Mouse (Mus musculus): Measurements from ENCODE around the gene Pcsk5. TPM values are rescaled to one million over a fixed set of nuclear protein-coding genes. Genes with fewer than 3 reads are reported as not detected.

The Pcsk5 gene
- total and polyA plus RNA-seq, 2 experiments: 4.2 to 9.9 TPM

DNA sequence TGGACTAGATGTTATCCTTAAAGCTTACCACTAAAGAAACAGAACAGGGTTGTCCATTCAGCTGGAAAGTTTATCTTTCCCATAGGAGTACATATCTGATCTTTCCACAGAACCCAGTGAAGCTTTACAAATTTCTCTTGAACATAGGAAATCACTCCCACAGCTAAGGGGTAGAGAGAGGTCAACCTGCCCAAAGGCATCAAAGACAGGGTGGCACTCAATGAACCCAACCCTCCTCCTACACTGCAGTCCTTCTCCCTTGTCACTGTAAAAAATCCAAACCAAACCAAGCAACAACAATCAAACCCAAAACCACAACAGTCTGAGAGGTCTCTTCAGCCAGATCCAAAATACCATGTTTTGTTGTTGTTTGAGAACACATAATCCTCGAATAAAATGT lies 311.9 kb downstream of the Pcsk5 start:
- Histone ChIP-seq H3K36me3 (ENCODE audit: control insufficient read depth, insufficient read depth, low read length) (no peaks in the 10 kb centered on the region), H3K4me1 (ENCODE audit: control insufficient read depth, insufficient read depth, low read length) (no peaks in the 10 kb centered on the region), H3K9ac (ENCODE audit: low read depth, low read length) (no peak overlapping the region), H3K4me3 (ENCODE audit: insufficient read depth, low read depth, low read length) (no peak overlapping the region), H3K27me3 (ENCODE audit: control insufficient read depth, insufficient read depth, low read length) (no peaks in the 10 kb centered on the region), H3K79me2 (ENCODE audit: control insufficient read depth, insufficient read depth, low read length) (no peaks in the 10 kb centered on the region), H3K27ac (replicated peaks; ENCODE audit: insufficient read depth, low read depth, low read length) (no peak overlapping the region)
- whole genome bisulfite sequencing: 71% methylated on average over 1 of the region's 1 CpGs
- TF ChIP-seq POLR2A (IDR thresholded peaks at IDR 0.05; ENCODE audit: extremely low read depth, insufficient read depth, low read length) (no peak), CTCF (IDR thresholded peaks at IDR 0.05; ENCODE audit: low read depth, low read length) (no peak)
- DNase-seq (ENCODE audit: extremely low read depth, low read depth, low spot score): no peak

DNA sequence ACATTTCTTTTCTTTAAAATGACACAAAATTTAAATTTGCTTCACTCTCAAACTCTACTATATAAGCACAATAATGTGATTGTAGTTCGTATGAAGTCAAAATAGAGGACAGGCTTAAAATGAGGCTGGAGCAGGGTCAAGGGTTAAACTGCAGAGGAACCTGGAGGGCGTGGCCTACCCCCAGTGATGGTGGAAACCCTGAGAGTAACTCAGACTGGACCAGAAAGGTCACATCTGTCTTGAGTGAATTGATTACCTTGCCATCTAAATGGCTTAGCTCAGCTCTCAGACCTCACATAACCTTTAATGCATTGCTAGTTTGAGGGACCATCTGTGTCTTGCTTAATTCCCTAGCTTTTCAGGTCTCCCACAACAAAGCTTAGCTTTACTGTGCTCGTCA lies 323.0 kb downstream of the Pcsk5 start:
- TF ChIP-seq POLR2A (IDR thresholded peaks at IDR 0.05; ENCODE audit: extremely low read depth, insufficient read depth, low read length) (no peak), CTCF (IDR thresholded peaks at IDR 0.05; ENCODE audit: low read depth, low read length) (no peak)
- Histone ChIP-seq H3K27me3 (ENCODE audit: control insufficient read depth, insufficient read depth, low read length) (no peaks in the 10 kb centered on the region), H3K9ac (ENCODE audit: low read depth, low read length) (no peak overlapping the region), H3K4me3 (ENCODE audit: insufficient read depth, low read depth, low read length) (no peak overlapping the region), H3K36me3 (ENCODE audit: control insufficient read depth, insufficient read depth, low read length) (no peaks in the 10 kb centered on the region), H3K27ac (replicated peaks; ENCODE audit: insufficient read depth, low read depth, low read length) (no peak overlapping the region), H3K4me1 (ENCODE audit: control insufficient read depth, insufficient read depth, low read length) (no peaks in the 10 kb centered on the region), H3K79me2 (ENCODE audit: control insufficient read depth, insufficient read depth, low read length) (no peaks in the 10 kb centered on the region)
- WGBS: 88% methylated on average over 3 of the region's 3 CpGs
- DNase-seq (ENCODE audit: extremely low read depth, low read depth, low spot score): no peak

DNA sequence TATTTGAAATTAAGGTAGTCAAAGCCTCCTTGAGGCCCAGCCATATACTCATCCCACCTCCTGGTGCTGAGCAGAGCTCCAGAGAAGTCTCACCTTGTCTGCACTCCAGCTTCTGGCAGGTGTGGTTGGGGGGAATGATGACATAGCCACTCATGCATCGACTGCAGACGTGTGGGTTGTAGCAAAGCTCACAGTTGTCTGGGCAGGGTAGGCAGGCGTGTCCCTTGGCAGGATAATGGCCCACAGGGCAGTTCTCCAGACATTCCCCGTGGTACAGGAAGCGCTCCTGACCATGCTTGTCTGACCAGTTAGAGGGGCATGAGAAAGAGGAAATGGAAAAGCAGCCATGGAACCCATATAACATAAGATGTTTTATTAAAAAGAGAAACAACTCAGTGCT lies 326.1 kb downstream of the Pcsk5 start:
- no peak for DNase-seq (ENCODE audit: extremely low read depth, low read depth, low spot score)
- no peak overlapping the region for H3K27ac ChIP-seq (replicated peaks; ENCODE audit: insufficient read depth, low read depth, low read length)
- no peak overlapping the region for H3K9ac ChIP-seq (ENCODE audit: low read depth, low read length)
- no peak overlapping the region for H3K4me3 ChIP-seq (ENCODE audit: insufficient read depth, low read depth, low read length)
- WGBS: 82% methylated on average over 5 of the region's 5 CpGs
- no peaks in the 10 kb centered on the region; the same call in 1 of the 2 replicates for H3K4me1 ChIP-seq (ENCODE audit: control insufficient read depth, insufficient read depth, low read length)
- H3K27me3 ChIP-seq (ENCODE audit: control insufficient read depth, insufficient read depth, low read length): no peaks in the 10 kb centered on the region
- no peaks in the 10 kb centered on the region for H3K36me3 ChIP-seq (ENCODE audit: control insufficient read depth, insufficient read depth, low read length)
- no peaks in the 10 kb centered on the region for H3K79me2 ChIP-seq (ENCODE audit: control insufficient read depth, insufficient read depth, low read length)
- TF ChIP-seq CTCF (IDR thresholded peaks at IDR 0.05; ENCODE audit: low read depth, low read length) (no peak), POLR2A (IDR thresholded peaks at IDR 0.05; ENCODE audit: extremely low read depth, insufficient read depth, low read length) (no peak)

DNA sequence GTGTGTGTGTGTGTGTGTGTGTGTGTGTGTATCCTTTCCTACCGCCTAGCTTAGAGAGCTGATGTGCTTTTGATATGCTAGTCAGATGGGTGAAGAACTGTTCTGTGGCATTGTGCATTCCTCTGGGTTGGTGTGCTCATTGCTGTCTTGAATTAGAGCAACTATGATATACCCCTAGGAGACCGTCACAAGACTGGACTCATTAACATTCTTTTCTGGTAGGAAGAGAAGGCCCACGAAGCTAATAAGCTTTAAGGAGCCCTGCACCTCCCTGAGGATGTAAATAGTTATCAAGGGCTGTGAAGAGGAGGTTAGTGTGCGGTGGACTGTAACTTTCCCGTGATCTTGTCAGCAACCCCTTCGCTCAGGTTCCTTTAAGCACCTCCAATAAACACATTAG lies 333.2 kb downstream of the Pcsk5 start:
- DNase-seq (ENCODE audit: extremely low read depth, low read depth, low spot score): no peak
- Histone ChIP-seq H3K36me3 (ENCODE audit: control insufficient read depth, insufficient read depth, low read length) (no peaks in the 10 kb centered on the region), H3K79me2 (ENCODE audit: control insufficient read depth, insufficient read depth, low read length) (no peaks in the 10 kb centered on the region), H3K27ac (replicated peaks; ENCODE audit: insufficient read depth, low read depth, low read length) (no peak overlapping the region), H3K4me3 (ENCODE audit: insufficient read depth, low read depth, low read length) (no peak overlapping the region), H3K9ac (ENCODE audit: low read depth, low read length) (no peak overlapping the region), H3K4me1 (ENCODE audit: control insufficient read depth, insufficient read depth, low read length) (peaks cover 1% of the 10 kb centered on the region), H3K27me3 (ENCODE audit: control insufficient read depth, insufficient read depth, low read length) (no peaks in the 10 kb centered on the region)
- TF ChIP-seq POLR2A (IDR thresholded peaks at IDR 0.05; ENCODE audit: extremely low read depth, insufficient read depth, low read length) (no peak), CTCF (IDR thresholded peaks at IDR 0.05; ENCODE audit: low read depth, low read length) (no peak)
- WGBS: 85% methylated on average over 6 of the region's 6 CpGs

DNA sequence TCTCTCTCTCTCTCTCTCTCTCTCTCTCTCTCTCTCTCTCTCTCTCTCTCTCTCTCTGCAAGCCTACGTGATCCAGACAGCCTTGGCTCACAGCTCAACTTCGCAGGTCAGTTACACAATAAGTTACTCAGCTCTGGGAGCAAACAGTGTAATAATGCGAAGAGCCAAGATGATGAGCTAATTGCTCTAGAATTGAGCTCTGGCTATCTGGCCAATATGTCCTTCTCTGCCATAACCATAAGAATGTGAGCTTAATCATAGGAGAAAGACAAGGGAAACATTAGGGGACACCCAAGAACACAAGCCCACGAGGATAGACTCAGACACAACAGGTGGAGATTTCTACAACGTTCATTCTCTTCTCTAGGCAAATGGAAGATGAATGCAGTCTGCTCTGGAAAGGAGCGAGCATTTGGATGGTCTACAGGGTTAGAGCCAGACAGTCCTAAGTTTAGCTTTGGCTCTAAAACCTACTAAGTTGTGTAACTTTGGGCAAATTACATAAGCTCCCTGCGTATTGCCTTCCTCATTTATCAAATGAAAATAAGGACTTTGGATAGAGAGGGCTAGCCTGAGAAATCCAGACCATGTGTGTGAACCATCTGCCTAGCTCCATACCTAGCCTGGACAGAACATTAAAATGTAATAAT lies 338.7 kb downstream of the Pcsk5 start:
- peaks cover 5% of the 10 kb centered on the region for H3K4me1 ChIP-seq (ENCODE audit: control insufficient read depth, insufficient read depth, low read length)
- peak; percentile 97 for DNase-seq (ENCODE audit: extremely low read depth, low read depth, low spot score)
- no peaks in the 10 kb centered on the region for H3K79me2 ChIP-seq (ENCODE audit: control insufficient read depth, insufficient read depth, low read length)
- H3K27me3 ChIP-seq (ENCODE audit: control insufficient read depth, insufficient read depth, low read length): no peaks in the 10 kb centered on the region
- H3K9ac ChIP-seq (ENCODE audit: low read depth, low read length): no peak overlapping the region; the same call in 1 of the 2 replicates
- 18% methylated on average over 7 of the region's 7 CpGs for WGBS
- no peak overlapping the region for H3K4me3 ChIP-seq (ENCODE audit: insufficient read depth, low read depth, low read length)
- peak overlapping the region; percentile 84 for H3K27ac ChIP-seq (replicated peaks; ENCODE audit: insufficient read depth, low read depth, low read length)
- TF ChIP-seq CTCF (IDR thresholded peaks at IDR 0.05; ENCODE audit: low read depth, low read length) (no peak), POLR2A (IDR thresholded peaks at IDR 0.05; ENCODE audit: extremely low read depth, insufficient read depth, low read length) (no peak)
- no peaks in the 10 kb centered on the region for H3K36me3 ChIP-seq (ENCODE audit: control insufficient read depth, insufficient read depth, low read length)

DNA sequence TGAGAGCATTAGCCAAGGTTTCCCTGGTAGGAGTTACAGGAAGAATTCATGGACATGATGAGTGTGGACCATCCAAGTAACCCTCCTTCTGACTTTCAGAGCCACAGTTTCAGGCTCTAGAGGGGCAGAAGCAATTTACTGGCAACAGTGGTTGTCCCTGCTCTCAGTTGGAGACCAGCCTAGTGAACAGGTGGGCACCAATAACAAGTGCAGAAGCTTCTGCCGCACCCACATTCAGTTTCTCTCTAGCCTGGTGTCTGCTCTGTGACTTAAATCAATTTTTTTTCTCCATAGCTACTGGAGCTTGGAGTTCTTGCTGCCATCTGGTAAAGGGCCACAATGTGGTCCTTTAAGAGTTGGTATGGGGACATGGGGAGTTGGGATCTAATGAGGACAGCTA lies 341.3 kb downstream of the Pcsk5 start:
- Histone ChIP-seq H3K4me3 (ENCODE audit: insufficient read depth, low read depth, low read length) (no peak overlapping the region), H3K36me3 (ENCODE audit: control insufficient read depth, insufficient read depth, low read length) (no peaks in the 10 kb centered on the region), H3K9ac (ENCODE audit: low read depth, low read length) (no peak overlapping the region), H3K79me2 (ENCODE audit: control insufficient read depth, insufficient read depth, low read length) (no peaks in the 10 kb centered on the region), H3K4me1 (ENCODE audit: control insufficient read depth, insufficient read depth, low read length) (peaks cover 5% of the 10 kb centered on the region), H3K27ac (replicated peaks; ENCODE audit: insufficient read depth, low read depth, low read length) (no peak overlapping the region), H3K27me3 (ENCODE audit: control insufficient read depth, insufficient read depth, low read length) (no peaks in the 10 kb centered on the region)
- TF ChIP-seq POLR2A (IDR thresholded peaks at IDR 0.05; ENCODE audit: extremely low read depth, insufficient read depth, low read length): no peak
- no peak for TF ChIP-seq CTCF (IDR thresholded peaks at IDR 0.05; ENCODE audit: low read depth, low read length)
- 94% methylated on average over 1 of the region's 1 CpGs for WGBS
- no peak for DNase-seq (ENCODE audit: extremely low read depth, low read depth, low spot score)
